Mouse (Mus musculus) cerebellum, postnatal 4 days (tissue): ENCODE measurements around the gene Syne1.

Source experiments
- DNase-seq, 2 experiments: peaks; one replicate each; pipeline ENCODE4 v3.0.0; 2022; ENCODE audit warnings: low spot score in 2 of 2, mixed read lengths in 1 of 2

Gene Syne1

GRCm38 (mm10) chr10:5205570-5205969 is 345.7 kb downstream of the Syne1 start:
- DNase-seq = no peak

GRCm38 (mm10) chr10:5203837-5204236 is 347.4 kb downstream of the Syne1 start:
- DNase-seq = peak in 1 of 2 experiments; percentile 58

DNA sequence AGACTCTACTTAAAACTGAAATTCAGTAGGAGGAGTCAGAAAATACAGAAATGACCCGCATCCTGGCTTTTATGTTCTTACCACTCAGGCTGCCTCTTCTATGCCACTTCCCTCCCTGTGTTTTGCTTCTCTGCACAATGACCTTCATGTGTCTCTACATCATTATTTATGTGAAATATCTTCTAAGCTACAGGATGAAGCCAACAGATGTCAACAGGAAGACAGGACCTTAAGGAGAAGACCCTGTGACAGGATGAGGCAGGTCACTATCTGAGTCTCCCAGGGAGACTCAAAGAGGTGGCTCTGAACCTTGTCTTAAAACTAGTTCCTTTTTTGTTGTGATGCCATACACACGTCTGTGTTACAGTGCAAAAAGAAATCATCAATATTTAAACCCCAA is 353.9 kb downstream of the Syne1 start:
- DNase-seq = no peak

DNA sequence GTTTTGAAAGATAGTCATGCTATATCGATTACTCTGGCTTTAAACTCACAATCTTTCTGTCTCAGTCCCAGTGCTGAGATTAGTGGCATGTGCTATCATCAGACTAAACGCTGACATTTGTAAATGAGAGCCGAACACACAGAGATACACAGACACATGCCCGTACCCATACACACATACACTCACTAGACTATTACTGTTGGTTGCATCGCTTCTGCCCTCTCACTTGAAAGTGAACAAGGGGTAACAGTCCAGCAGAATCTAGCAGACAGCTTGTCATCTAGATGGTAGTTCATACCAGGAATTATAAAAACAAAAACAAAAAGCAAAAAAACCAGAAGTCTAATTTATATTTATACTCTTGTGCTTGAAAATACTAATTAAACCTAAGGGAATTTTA is 355.0 kb downstream of the Syne1 start:
- no peak for DNase-seq

DNA sequence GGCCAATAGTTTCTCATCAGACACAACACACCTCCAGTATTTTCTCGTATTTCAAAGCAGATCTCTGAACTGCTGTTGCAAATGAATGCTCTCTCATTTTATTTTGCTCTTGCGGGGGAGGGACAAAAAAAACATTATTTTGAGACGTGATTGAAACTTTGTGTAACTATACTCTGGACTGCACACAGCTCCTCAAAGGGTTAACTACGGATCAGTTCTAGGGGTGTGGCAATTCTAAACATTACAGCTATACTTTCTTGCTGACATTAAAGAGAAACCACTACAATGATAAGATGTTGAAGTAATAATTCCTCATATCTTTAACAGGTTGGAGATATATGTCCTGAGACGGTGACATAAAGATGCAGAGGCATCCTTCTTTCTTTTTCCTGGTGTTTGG is 356.0 kb downstream of the Syne1 start:
- DNase-seq = no peak

DNA sequence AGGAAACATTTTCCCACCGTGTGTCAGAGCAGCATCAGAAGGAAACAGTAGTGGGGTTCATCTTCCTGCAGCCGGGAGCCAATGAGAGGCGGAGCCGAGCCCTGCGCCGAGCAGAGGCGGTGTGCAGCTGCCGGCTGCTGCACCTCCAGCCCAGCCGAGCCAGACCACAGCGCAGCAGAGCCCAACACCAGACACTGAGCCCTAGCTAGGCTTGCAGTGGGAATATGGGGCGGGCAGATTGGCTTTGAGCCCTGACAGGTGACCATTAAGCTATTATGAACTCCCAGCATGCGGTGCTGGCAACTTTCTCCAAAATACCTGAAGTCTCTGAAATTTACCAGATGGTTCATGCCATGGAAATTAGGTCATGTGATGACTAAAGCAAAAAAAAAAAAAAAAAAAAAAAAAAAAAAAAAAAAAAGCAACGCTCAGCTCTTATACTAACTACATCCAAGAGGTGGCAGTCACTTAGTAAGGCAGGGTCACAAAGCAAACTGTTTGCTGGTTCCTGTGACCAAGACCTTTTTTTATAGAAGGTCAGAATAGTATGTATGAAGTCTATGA is 356.5 kb downstream of the Syne1 start:
- peak; percentile 32 to 50 for DNase-seq

GRCm38 (mm10) chr10:5194081-5194670 is 357.1 kb downstream of the Syne1 start:
- no peak for DNase-seq

- DNase-seq = no peak
Observed at GRCm38 (mm10) chr10:5192861-5193490, 358.3 kb downstream of the Syne1 start.

DNA sequence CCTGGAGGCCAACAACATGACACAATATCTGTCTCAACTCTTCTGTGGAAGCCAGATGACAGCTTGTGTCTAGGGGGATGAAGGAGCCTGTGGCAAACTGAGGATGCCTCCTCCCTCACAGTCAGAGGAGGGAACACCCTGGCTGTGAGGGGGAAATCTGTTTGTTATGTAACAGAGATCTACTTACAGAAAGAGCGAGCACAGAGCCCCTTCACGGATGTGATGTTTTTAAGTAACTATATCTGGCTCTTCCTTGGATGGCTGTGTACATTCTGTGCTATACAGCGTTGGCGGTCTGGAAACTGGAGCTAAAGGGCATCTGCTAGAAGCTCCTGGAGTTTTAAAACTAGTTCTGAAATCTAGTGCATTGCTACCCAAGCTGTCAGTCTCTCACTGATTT is 360.5 kb downstream of the Syne1 start:
- no peak for DNase-seq

DNA sequence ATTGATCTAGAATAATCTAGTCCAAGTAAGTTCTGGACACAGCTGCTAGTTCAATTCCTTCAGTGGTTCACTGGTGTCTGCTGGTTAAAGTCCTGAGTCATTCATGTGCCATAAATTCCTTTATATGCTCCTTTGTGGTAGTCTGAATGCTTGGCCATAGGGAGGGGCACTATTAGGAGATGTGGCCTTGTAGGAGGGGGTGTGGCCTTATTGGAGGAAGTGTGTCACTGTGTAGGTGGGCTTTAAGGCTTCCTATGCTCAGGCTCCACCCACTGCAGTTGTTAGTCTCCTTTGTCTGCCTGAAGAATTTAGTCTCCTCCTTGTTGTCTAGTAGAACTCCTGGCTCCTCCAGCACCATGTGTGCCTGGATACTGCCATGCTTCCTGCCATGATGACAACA is 362.4 kb downstream of the Syne1 start:
- no peak for DNase-seq

GRCm38 (mm10) chr10:5185156-5186083 is 365.9 kb downstream of the Syne1 start:
- DNase-seq = no peak

DNA sequence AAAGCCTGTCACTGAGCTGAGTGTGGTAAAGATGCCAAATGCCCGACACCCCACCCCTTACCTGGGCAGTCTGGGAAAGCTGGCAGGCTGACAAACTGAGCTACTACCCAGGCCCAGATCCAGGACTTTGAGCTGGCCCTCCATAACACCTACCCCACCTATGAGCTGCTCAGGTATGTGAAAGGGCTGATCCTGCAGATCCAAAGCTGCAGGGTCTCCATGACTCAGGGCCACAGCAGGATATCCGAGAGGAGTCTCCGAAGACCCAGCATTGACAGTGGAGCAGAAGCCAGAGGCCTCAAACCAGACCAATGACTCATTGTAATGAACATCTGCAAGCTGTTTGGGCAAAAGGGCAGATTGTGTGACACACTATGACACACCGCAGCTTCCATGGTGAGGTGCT is 369.5 kb downstream of the Syne1 start:
- DNase-seq = no peak

GRCm38 (mm10) chr10:5179891-5180290 is 371.4 kb downstream of the Syne1 start:
- no peak for DNase-seq

- no peak for DNase-seq
Observed at GRCm38 (mm10) chr10:5177446-5178015, 373.8 kb downstream of the Syne1 start.

DNA sequence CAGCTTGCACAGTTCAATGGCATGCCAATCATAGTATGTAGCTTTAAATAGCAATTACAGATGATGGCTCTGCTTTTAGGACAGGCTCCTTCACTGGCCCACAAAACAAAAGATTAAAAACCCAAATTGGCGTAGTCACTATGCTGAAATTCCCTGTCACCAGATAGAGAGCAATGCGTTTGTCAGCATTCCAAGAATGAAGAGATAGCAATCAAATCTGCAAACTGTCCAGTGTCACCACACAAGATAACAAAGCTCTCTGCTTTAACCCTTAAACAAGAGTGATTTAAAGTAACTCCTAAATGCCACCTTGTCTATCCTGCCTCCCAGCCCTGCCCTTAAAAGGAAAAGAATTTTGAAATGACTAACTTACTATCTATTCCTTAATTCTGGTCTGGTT is 374.9 kb downstream of the Syne1 start:
- no peak for DNase-seq

DNA sequence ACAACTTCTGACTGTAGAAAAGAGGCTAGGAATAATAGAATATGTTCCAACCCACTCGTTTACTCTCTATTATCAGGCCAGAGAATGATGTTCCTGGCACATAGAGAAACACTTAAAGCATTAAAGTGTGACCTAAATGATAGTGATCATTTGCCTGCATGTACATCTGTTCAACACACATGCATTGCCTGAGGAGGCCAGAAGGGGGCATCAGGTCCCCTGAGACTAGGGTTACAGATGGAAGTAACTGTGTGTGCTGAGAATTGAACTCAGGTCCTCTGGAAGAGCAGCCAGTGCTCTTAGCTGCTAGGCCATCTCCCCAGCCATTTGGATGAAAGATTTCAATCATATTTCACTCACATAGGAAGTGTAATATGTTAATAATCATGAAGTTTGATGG is 380.9 kb downstream of the Syne1 start:
- DNase-seq = no peak

DNA sequence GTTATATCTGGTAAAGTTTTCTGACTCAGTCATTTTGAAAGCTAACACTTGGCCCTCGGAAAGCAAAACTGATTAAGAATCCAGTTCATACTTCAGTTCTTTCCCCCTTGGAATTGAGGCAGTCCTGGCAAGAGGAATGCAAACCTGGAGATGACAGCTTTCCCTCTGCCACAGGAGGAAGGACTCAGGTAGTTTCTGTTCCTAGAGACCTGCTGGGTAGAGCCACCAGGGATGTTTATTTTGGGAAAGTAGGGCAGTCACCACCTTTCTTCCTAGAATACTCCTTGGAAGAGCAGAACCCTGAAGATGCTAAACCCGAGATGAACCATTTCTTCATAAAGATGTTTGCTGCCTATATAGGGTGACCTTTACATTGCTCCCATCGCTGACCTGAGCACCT is 383.8 kb downstream of the Syne1 start:
- DNase-seq = no peak

- no peak for DNase-seq
Observed at GRCm38 (mm10) chr10:5165439-5165838, 385.8 kb downstream of the Syne1 start.

DNA sequence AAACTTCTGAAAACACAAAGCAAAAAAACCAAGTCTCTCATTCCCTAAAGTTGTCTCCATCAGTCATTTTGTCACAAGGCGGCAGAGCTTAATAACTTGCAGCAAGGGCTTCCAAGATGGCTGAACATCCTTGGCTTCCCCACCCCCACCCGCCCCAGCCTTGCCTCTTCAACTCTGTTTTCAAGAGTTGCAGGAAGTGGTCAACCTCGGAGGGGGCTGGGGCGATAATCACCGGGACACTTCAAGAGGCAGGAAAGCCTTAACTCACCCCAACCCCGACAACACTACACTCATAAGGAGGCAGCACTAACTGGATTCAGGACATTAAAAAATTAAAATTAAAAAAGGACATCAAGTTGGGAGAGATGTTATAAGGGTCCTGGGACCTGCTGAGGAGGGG is 387.5 kb downstream of the Syne1 start:
- no peak for DNase-seq

DNA sequence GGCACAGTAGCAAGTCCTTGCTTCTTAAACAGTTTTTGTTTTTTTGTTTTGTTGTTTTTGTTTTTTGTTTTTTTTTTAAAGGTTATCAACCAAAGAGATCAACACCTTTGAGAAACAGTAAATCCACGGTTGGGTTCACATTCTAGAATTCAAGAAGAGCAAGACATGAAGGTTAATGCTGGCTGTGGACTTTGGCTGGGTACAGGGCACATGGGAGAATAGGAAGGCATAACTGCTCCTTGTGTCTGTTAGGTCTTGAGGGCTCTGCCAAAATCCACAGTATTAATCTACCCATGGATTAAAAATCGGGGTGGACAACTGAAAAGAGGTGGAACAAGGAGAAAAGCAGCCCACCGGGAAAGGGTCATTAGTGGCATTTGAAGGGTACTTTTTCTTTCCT is 388.0 kb downstream of the Syne1 start:
- no peak for DNase-seq

GRCm38 (mm10) chr10:5161394-5161872 is 389.8 kb downstream of the Syne1 start:
- DNase-seq = peak in 1 of 2 experiments; percentile 56

GRCm38 (mm10) chr10:5159679-5160078 is 391.6 kb downstream of the Syne1 start:
- no peak for DNase-seq
